Mouse (Mus musculus) layer of hippocampus, adult 9-10 months (tissue): ENCODE results near the gene Ccdc62.

Experiments used
- DNase-seq: peaks from one replicate; pipeline ENCODE4 v3.0.0; 2022; ENCODE audit warnings: low spot score

Gene Ccdc62

DNA sequence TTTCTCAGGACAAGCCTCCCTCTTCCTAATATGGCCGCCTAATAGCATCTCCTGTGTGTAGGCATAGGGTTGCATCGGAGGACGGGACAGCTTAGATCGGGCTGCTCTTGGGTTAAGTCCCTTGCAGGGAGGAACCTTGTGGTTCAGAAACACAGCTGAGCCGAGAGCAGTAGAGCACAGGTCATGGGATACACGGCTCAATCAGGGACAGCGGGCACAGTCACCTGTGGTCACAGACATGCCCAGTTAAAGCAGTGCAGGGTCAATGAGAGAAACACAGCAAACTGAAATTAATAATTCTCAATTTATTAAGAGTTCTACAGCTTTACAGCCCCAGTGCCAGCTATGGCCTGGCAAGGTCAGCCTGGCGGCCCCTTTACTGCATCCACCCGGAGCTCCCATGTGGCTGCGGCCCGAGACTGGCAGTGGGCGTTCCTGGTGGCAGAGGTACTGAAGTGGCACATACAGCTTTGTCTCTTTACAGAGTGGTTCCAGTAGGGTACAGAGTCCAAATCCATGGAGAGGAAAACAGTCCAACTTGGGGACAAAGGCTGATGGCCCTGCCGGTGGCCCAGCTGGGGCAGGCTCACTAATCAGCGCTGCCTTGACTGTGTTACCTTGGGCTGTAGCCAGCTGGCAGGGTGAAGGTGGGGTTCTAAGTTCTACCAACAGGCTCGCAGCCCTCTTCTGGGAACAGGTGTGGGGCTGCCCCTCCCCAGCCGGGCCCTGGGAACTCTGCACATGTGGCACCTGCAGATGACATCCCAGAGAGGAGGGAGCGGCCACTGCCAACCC is 74.1 kb downstream of the Ccdc62 start:
- DNase-seq = no peak

- DNase-seq = no peak
Observed at GRCm38 (mm10) chr5:124005151-124005500, 74.6 kb downstream of the Ccdc62 start.

DNA sequence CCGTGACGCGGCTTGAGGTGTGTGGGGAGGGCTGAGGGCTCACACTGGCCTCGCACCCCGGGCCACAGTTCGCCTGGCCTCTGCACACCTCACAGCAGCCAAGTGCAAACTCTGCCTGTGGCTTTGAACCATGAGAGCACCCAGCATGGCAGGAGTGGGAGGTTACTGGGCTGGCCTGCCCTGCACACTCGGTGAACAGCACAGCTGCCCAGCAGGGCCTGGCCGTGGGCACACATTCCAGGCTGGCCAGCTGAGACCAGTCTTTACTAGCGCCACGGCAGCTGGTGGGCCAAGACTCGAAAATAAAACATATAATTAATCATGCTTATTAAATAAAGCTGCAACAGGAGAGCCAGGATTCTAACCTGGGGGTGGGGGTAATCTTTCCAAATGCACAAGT is 75.1 kb downstream of the Ccdc62 start:
- DNase-seq = no peak

- DNase-seq = no peak
Observed at GRCm38 (mm10) chr5:124006082-124006873, 75.8 kb downstream of the Ccdc62 start.

DNA sequence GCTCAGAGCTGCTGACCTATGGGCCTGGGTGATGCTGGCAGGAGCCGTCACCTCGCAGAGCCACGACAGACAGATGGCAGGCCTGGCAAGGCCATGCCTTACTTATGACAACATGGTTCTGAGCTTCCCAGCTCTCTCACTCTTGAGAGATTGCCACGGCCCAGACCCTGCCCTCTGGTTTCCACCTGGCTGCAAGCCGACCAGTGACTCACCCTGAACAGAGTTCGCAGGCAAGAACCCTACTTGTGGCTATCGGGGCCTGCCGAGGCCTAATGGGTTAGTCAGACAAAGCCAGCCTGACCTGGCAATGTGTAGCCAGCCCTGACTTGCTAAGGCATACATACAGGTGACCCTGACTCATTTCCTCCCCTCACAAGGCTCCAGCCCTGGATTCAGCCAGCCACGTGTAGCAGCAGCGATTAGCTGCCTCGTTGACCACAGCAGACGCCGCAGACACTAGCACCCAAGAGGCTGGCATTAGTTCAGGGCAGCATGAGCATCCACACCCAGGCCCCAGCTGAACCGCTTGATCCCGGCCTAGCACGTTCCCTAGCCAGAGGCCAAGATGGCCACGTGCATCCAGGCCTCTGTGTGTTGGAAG is 76.5 kb downstream of the Ccdc62 start:
- DNase-seq = no peak

DNA sequence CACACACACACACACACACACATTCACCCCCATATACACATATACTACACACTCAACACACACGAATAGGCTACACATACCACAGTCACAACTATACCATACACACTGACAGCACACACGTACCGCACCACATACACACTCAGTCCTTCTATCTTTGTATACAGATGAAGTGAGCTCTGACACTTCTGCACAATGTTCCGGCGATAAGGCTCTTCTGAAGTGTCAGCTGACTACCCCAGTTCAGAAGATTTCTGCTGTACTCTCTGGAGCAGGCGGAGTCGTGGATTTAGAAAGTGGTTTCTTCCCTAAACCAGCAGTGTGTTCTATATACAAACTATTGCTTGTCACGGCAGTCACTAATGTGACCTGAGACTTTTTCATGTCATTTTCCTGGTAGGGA is 79.6 kb downstream of the Ccdc62 start:
- no peak for DNase-seq

DNA sequence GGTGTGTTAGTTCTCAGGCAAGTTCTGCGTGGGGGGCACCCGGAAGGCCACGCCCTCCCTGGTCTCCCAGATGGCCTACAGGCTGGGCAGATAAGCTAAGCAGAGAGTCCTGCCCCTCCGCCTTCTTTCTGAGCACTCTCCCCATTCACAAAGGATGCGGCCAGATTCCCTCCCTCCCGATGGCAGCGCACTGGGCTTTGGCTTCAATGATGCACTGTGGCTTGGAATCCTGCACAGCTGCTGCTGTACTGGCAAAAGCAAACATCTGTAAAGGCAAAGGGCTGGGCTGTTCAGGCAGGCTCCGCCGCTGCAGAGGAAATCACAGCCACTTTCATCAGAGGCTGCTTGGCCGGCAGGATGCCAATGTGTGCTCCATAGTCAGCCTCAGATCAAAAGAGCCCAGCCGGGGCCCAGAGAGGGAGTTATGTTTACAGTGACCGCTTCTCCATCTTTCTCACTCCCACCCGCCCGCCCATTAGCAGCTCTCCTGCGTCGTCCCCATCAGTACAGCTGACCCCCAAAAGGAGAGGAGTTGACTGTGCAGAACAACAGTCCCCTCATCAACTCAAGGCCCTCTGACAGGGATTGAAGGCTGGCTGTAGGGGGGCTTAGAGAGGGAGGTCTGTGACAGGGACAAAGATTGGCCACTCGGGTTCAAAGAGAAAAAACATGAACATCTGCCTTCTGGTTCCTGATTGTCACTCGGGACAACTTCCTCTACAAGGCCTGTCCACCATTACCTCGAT is 80.6 kb downstream of the Ccdc62 start:
- no peak for DNase-seq

DNA sequence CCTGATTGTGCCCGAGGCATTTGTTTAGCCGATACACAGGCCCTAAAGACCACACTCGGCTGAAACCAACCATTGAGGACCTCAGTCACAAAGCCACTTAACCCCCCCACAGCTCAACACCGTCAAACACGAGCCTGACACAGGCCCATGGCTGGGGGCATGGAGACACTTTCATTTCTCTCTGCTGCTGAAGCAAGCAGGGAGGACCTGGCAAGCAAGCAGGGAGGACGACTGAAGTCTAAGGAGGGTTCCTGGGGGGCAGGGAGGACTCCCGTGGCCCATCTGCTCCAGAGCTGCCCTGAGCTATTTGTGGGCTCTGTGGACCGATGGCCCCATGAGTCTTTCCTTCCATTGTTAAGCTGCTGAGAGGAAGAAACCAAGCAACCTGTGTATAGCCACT is 81.4 kb downstream of the Ccdc62 start:
- DNase-seq = no peak

GRCm38 (mm10) chr5:124012885-124013284 is 82.4 kb downstream of the Ccdc62 start:
- no peak for DNase-seq

DNA sequence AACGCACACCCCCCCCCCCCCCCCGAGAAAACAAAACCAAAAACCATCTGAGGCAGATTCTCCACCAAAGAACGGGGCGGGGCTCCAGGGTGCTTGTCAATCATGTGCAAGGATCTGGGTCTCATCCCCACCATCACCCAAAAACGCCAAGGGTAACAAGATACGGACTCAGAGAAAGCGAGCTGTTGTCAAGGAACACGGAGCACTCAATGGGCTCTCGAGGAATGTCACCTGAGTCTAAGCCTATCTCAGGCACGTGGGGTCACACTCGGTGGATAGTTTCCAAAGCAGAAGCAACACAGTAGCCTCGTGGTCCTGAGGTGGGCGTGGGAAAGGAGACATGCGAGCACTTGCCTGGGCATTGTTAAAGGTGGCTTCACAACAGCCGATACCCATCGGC is 83.3 kb downstream of the Ccdc62 start:
- no peak for DNase-seq

DNA sequence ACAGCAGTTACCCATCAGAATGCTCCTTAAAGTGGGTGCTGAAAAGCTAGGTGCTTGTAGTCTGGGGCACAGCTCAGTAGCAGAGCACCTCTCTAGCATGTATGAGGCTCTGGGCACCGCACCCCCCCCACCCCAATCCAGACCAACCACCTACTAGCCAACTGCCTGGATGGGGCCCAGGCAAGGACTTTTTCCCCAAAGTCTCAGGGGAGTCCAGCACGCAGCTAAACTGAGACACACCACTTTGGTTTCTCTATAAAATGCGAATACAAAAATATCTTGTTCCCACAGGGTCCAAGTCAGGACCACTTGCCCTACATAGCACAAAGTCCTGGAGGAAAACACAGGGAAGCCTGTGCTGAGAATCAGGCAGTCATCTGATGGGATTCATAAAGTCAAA is 83.7 kb downstream of the Ccdc62 start:
- DNase-seq = no peak

DNA sequence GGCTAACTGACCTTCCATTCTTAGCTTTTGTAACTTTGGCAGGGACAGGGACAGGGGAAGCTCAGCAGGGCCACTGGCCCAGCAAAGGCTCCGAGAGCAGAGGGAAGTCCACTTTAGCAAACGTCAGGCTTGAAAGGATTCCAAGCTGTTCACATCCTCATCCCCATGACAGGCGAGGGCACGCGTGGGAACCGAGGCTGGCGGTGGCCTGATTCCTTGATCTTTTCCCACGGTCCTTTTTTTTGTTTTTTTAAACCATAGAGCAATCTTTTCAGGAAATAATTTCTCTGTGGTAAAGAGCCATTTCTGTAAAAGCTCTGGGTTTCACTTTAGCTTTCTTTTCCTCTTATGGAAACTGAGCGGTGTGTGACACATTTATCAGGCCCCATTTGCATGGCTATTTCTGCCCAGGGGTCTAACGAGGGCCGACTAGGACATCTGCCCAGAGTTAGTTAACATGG is 84.3 kb downstream of the Ccdc62 start:
- no peak for DNase-seq

- DNase-seq = no peak
Observed at GRCm38 (mm10) chr5:124015727-124016126, 85.2 kb downstream of the Ccdc62 start.

GRCm38 (mm10) chr5:124016291-124016821 is 85.9 kb downstream of the Ccdc62 start:
- DNase-seq = no peak

DNA sequence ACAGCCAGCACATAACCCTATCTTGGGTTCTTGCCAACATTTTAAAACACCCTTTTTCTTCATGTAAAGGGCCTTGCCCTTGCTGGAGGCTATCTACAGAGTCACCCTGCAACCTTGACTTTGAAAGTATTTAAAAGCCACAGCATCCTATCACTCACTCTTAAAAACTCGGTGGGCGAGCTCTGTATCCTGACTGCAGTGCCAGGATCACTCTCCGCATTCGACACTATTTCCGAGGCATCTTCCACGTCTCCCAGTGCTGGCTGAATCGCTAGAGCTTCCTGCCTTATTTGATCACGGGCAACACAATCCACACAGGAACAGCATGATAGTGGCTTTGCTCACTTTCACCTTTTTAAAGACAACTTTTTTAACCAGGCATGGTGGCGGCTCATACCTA is 87.5 kb downstream of the Ccdc62 start:
- DNase-seq = no peak

- no peak for DNase-seq
Observed at GRCm38 (mm10) chr5:124018651-124019050, 88.2 kb downstream of the Ccdc62 start.
